Mouse (Mus musculus) MEL (cell line): ENCODE data around the gene Agap2. TPM values are rescaled to one million over a fixed set of nuclear protein-coding genes. Genes with fewer than 3 reads are reported as not detected.

Experiments used
- DNase-seq: peaks from one replicate; pipeline ENCODE4 v3.0.0; 2011; ENCODE audit warnings: low read depth, low spot score
- H3K27ac ChIP-seq: 2 replicates; pipeline ENCODE4 v1.5.1; 2012; ENCODE audit warnings: low read depth, mild to moderate bottlenecking, control low read depth, low read length, moderate library complexity; ENCODE audit not compliant: control insufficient read depth
- H3K27me3 ChIP-seq, 2 experiments: fragments of 150-350 bp in 1 of 2; sonication (generic) in 1 of 2; 2 replicates each; pipeline ENCODE4 v1.6.1; 2012; ENCODE audit warnings: low read length in 2 of 2, mild to moderate bottlenecking in 2 of 2, improper control_type of control experiment in 1 of 2, moderate library complexity in 1 of 2; ENCODE audit not compliant: insufficient read depth in 2 of 2, control insufficient read depth in 1 of 2
- H3K36me3 ChIP-seq, 2 experiments: 2 replicates each; pipeline ENCODE4 v1.6.1; 2012 to 2014; ENCODE audit warnings: low read length in 2 of 2, improper control_type of control experiment in 1 of 2, inconsistent platforms in 1 of 2, mild to moderate bottlenecking in 1 of 2; ENCODE audit not compliant: insufficient read depth in 2 of 2, control insufficient read depth in 1 of 2
- H3K4me1 ChIP-seq, 2 experiments: fragments of 150-350 bp in 1 of 2; sonication (generic) in 1 of 2; 2 replicates each; pipeline ENCODE4 v1.6.1; 2012; ENCODE audit warnings: low read length in 2 of 2, improper control_type of control experiment in 1 of 2, mild to moderate bottlenecking in 1 of 2; ENCODE audit not compliant: insufficient read depth in 2 of 2, control insufficient read depth in 1 of 2
- H3K4me3 ChIP-seq, 2 experiments: fragments of 150-350 bp in 1 of 2; sonication (generic) in 1 of 2; 2 replicates each; pipeline ENCODE4 v1.5.1; 2012; ENCODE audit warnings: low read depth in 2 of 2, low read length in 2 of 2, mild to moderate bottlenecking in 2 of 2, moderate library complexity in 2 of 2, control low read depth in 1 of 2, improper control_type of control experiment in 1 of 2; ENCODE audit not compliant: control insufficient read depth in 1 of 2, insufficient read depth in 1 of 2
- H3K79me2 ChIP-seq: 2 replicates; pipeline ENCODE4 v1.6.1; 2012; ENCODE audit warnings: mild to moderate bottlenecking, low read length, moderate library complexity; ENCODE audit not compliant: control insufficient read depth, poor library complexity, insufficient read depth
- H3K9ac ChIP-seq: 2 replicates; pipeline ENCODE4 v1.6.1; 2012; ENCODE audit warnings: low read depth, mild to moderate bottlenecking, control low read depth, low read length, moderate library complexity; ENCODE audit not compliant: control insufficient read depth, poor library complexity, severe bottlenecking
- H3K9me3 ChIP-seq: fragments of 150-350 bp; sonication (generic); replicated peaks from 2 replicates; pipeline ENCODE4 v1.6.1; 2012; ENCODE audit warnings: mild to moderate bottlenecking, low read length, improper control_type of control experiment, moderate library complexity; ENCODE audit not compliant: insufficient read depth
- E2F4 ChIP-seq: IDR thresholded peaks from 2 replicates; pipeline ENCODE4 v1.6.1; 2011; ENCODE audit warnings: low read depth, low read length, improper control_type of control experiment, borderline replicate concordance
- ELF1 ChIP-seq: IDR thresholded peaks from 2 replicates; pipeline ENCODE4 v1.6.1; 2014; ENCODE audit warnings: low read depth, mild to moderate bottlenecking, inconsistent platforms, low read length, improper control_type of control experiment, moderate library complexity
- GABPA ChIP-seq: IDR thresholded peaks from 2 replicates; pipeline ENCODE4 v1.6.1; 2012; ENCODE audit warnings: low read depth, mild to moderate bottlenecking, inconsistent platforms, low read length, improper control_type of control experiment, moderate library complexity
- HCFC1 ChIP-seq: IDR thresholded peaks from 2 replicates; pipeline ENCODE4 v1.6.1; 2012; ENCODE audit warnings: low read depth, mild to moderate bottlenecking, inconsistent platforms, low read length, improper control_type of control experiment, moderate library complexity
- MAZ ChIP-seq: IDR thresholded peaks from 2 replicates; pipeline ENCODE4 v1.6.1; 2012; ENCODE audit warnings: low read depth, mild to moderate bottlenecking, inconsistent platforms, low read length, improper control_type of control experiment
- MEF2A ChIP-seq: IDR thresholded peaks from 2 replicates; pipeline ENCODE4 v1.6.1; 2014; ENCODE audit warnings: low read depth, mild to moderate bottlenecking, inconsistent platforms, low read length, improper control_type of control experiment; ENCODE audit not compliant: poor library complexity, insufficient replicate concordance, severe bottlenecking; ENCODE audit errors: extremely low read depth
- NELFE ChIP-seq: IDR thresholded peaks from 2 replicates; pipeline ENCODE4 v1.6.1; 2011; ENCODE audit warnings: low read depth, low read length, improper control_type of control experiment
- NRF1 ChIP-seq: IDR thresholded peaks from 2 replicates; pipeline ENCODE4 v1.6.1; 2014; ENCODE audit warnings: low read depth, mild to moderate bottlenecking, inconsistent platforms, low read length, improper control_type of control experiment, moderate library complexity; ENCODE audit not compliant: poor library complexity, insufficient read depth, severe bottlenecking
- POLR2AphosphoS2 ChIP-seq: IDR thresholded peaks from 2 replicates; pipeline ENCODE4 v1.6.1; 2011; ENCODE audit warnings: low read length, improper control_type of control experiment
- POLR2AphosphoS5 ChIP-seq: IDR thresholded peaks from 2 replicates; pipeline ENCODE4 v1.6.1; 2012; ENCODE audit warnings: low read depth, borderline replicate concordance, mild to moderate bottlenecking, inconsistent platforms, low read length, moderate library complexity, mixed read lengths
- RCOR1 ChIP-seq: IDR thresholded peaks from 2 replicates; pipeline ENCODE4 v1.6.1; 2012; ENCODE audit warnings: low read depth, mild to moderate bottlenecking, inconsistent platforms, low read length, improper control_type of control experiment
- SIN3A ChIP-seq: IDR thresholded peaks from 2 replicates; pipeline ENCODE4 v1.6.1; 2012; ENCODE audit warnings: low read length, improper control_type of control experiment, inconsistent platforms
- SMC3 ChIP-seq: IDR thresholded peaks from 2 replicates; pipeline ENCODE4 v1.6.1; 2011; ENCODE audit warnings: low read depth, low read length, improper control_type of control experiment
- TBP ChIP-seq: IDR thresholded peaks from 2 replicates; pipeline ENCODE4 v1.8.0; 2011; ENCODE audit warnings: low read depth, low read length, improper control_type of control experiment
- USF2 ChIP-seq, 2 experiments: IDR thresholded peaks; 2 replicates each; pipeline ENCODE4 v1.6.1; 2011 to 2012; ENCODE audit warnings: improper control_type of control experiment in 2 of 2, low read length in 2 of 2, borderline replicate concordance in 1 of 2, inconsistent platforms in 1 of 2, low read depth in 1 of 2, mild to moderate bottlenecking in 1 of 2; ENCODE audit not compliant: insufficient read depth in 1 of 2
- ZC3H11A ChIP-seq: IDR thresholded peaks from 2 replicates; pipeline ENCODE4 v1.6.1; 2012; ENCODE audit warnings: low read depth, mild to moderate bottlenecking, inconsistent platforms, low read length, improper control_type of control experiment
- ZNF384 ChIP-seq: IDR thresholded peaks from 2 replicates; pipeline ENCODE4 v1.6.1; 2012; ENCODE audit warnings: low read depth, mild to moderate bottlenecking, inconsistent platforms, low read length, improper control_type of control experiment
- polyA plus RNA-seq, 2 experiments: library from polyadenylated mRNA; stranded (reverse) in 1 of 2; unstranded in 1 of 2; fragments of >175 nt in 1 of 2; fragments of >200 nt in 1 of 2; gene quantifications; 2 replicates each; pipeline versions ENCODE4 v1.2.1 to v1.2.4; 2012; ENCODE audit warnings: low replicate concordance in 2 of 2, low read depth in 1 of 2; ENCODE audit not compliant: insufficient read length in 2 of 2, insufficient read depth in 1 of 2, missing spikeins in 1 of 2
- total RNA-seq: library from RNA; depleted of rRNA; stranded (reverse); fragments of 300-350 nt; gene quantifications from 2 replicates; pipeline ENCODE4 v1.2.3, GENCODE M21; 2012

The Agap2 gene
- total and polyA plus RNA-seq, 3 experiments = 0.04 to 0.46 TPM; not detected in 1

DNA sequence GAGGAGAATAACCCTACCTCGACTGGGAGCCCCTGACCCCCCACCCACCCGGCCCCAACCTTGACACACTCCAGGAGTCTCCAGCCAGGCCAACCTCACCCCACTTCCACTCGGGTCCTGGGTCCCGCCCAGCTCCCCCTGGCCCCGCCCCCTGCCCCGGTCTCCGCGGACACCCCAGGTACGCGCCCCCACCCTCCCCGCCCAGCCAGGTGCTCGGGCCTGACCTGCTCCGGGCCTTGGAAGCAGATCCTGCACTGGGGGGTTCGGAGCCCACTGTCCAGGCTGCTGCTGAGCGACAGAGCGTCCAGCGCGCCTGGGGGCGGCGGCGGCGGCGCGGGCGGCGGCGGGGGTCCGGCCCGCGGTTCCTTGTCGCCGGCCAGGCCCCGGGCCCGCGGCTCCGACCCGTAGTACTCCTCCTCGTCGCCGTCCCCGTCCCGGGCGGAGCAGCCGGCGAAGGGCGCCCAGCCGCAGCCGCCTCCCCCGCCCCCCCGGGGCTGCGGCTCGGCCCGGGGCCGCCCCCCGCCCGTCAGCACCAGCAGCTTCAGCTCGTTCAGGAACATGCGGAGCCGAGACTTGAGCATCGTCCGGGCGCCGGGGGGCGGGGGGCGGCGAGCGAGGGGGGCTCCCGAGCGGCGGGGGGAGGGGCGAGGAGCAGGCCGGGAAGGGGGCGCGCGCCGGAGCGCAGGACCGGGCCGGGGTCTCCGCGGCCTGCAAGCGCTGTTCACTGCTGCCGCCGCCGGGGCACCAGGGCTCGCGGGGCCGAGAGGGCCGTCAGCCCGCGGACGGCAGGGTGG, 15.7 kb upstream of the Agap2 start:
- no peaks in the 10 kb centered on the region for H3K27me3 ChIP-seq
- peak overlapping the region; percentile 35 to 63 for H3K4me3 ChIP-seq
- DNase-seq = no peak
- no peaks in the 10 kb centered on the region for H3K9me3 ChIP-seq
- peaks cover 3 to 10% of the 10 kb centered on the region in 2 experiments; a peak in 2 of 4 replicates for H3K4me1 ChIP-seq
- peaks cover 0 to 6% of the 10 kb centered on the region in 2 experiments; a peak in 2 of 4 replicates for H3K36me3 ChIP-seq
- H3K79me2 ChIP-seq = peaks cover 10% of the 10 kb centered on the region
- H3K9ac ChIP-seq = peak overlapping the region; percentile 61
- TF ChIP-seq ELF1 = no peak
- TF ChIP-seq NELFE = no peak
- no peak for TF ChIP-seq ZC3H11A
- TF ChIP-seq POLR2AphosphoS5 = no peak
- TF ChIP-seq GABPA = no peak
- TF ChIP-seq HCFC1 = no peak
- no peak for TF ChIP-seq POLR2AphosphoS2
- no peak for TF ChIP-seq SMC3
- TF ChIP-seq E2F4 = no peak
- no peak for TF ChIP-seq RCOR1
- no peak for TF ChIP-seq ZNF384
- TF ChIP-seq SIN3A = no peak
- no peak for TF ChIP-seq USF2 (IDR thresholded peaks at IDR 0.05; ENCODE audit: borderline replicate concordance in 1 of 2, insufficient read depth in 1 of 2, low read depth in 1 of 2, low read length in 2 of 2)
- TF ChIP-seq TBP = no peak
- H3K27ac ChIP-seq = no peak overlapping the region

DNA sequence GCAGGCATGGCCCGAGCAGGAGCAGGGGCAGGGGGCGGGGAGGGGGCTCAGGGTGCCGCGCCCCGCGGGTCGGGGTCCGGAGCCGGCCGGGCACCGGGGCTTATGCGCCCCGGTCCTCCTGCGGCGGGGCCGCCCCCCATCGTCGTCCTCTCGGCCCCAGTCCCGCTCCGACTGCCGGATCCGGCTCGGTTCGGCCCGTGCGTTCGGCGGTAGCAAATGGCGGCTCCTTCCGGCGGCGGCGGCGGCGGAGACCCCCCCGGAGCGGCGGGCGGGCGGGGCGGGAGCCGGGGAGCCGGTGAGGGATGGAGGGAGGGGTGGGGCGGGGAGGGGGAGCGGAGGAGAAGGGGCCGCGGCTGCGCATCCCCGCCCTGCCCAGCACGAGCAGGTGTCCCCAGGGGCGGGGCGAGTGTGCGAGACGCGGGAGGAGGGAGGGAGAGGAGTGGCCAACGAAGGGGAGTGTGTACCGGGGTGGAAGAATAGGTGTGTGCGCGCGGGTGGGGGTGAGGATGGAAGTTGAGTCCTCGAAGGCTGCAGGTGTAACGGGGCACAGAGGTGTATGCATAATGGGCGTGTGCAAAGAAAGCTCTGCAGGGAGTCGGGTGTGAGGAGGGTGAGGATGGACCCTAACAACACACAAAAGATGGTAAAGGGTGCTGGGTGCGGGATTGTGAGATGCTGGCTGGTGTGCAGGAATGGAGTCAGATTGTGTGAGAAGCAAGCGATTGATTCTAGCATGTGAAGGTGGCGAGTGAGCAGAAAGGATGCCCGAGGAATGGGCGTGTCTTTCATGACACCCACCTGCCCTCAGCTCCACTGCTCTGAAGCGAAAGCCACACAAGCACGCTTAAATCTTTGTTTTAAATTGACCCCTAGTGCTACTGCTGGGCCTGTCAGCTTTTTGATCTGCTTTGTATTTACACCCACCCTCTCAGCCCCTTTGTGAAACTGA, 14.8 kb upstream of the Agap2 start, which contains the start of gene March9:
Gene March9, minus strand, starts transcription at position 217 of the 949 bp plus-strand sequence.
- H3K4me1 ChIP-seq = peaks cover 3 to 18% of the 10 kb centered on the region in 2 experiments; a peak in 3 of 4 replicates
- H3K4me3 ChIP-seq = peak within 1 kb of the TSS; percentile 35 to 63
- H3K27ac ChIP-seq = no peak within 1 kb of the TSS
- H3K27me3 ChIP-seq = no peaks in the 10 kb centered on the region
- H3K36me3 ChIP-seq = peaks cover 6 to 13% of the 10 kb centered on the region in 2 experiments
- peak; percentile 73 for DNase-seq
- H3K9me3 ChIP-seq = no peaks in the 10 kb centered on the region
- H3K79me2 ChIP-seq = peaks cover 18% of the 10 kb centered on the region
- peak within 1 kb of the TSS; percentile 61 for H3K9ac ChIP-seq
- TF ChIP-seq GABPA (no peak), NELFE (no peak), MEF2A (no peak), MAZ (peak; percentile 86; the same call in 1 of the 2 replicates), NRF1 (peak; percentile 77), SIN3A (0 out of 2 replicates have a peak, but pooled peaks have one; percentile 5)
